Mouse (Mus musculus) C2C12 (cell line): ENCODE data around the gene Nr3c2.

ENCODE experiments used
- CEBPB ChIP-seq: IDR thresholded peaks from one replicate; pipeline ENCODE4 v1.6.1; 2011; ENCODE audit warnings: low read depth, mild to moderate bottlenecking, control low read depth, moderate library complexity
- CTCF ChIP-seq: IDR thresholded peaks from one replicate; pipeline ENCODE4 v1.5.1; 2011; ENCODE audit not compliant: control insufficient read depth, insufficient read depth, insufficient read length
- MYOD1 ChIP-seq: IDR thresholded peaks from one replicate; pipeline ENCODE4 v1.6.1; 2011; ENCODE audit warnings: low read depth; ENCODE audit not compliant: control insufficient read depth, insufficient read length
- MYOG ChIP-seq: IDR thresholded peaks from one replicate; pipeline ENCODE4 v1.6.1; 2011; ENCODE audit not compliant: control insufficient read depth, insufficient read length; ENCODE audit errors: extremely low read depth
- USF1 ChIP-seq: IDR thresholded peaks from one replicate; pipeline ENCODE4 v1.6.1; 2011; ENCODE audit warnings: low read depth, mild to moderate bottlenecking, control low read depth, moderate library complexity

GRCm38 (mm10) chr8:77262216-77263009 is 363.2 kb downstream of the Nr3c2 start:
- no peak for TF ChIP-seq MYOG
- no peak for TF ChIP-seq MYOD1
- no peak for TF ChIP-seq CTCF
- no peak for TF ChIP-seq CEBPB
- no peak for TF ChIP-seq USF1
